Comparison of ENCODE assay signal across 14 mouse cellular contexts in genomic region chr13:54988181-54988760, GRCm38 (mm10). TPM values are rescaled to one million over a fixed set of nuclear protein-coding genes. Genes with fewer than 3 reads are reported as not detected.
DNase-seq lines count a peak whose midpoint lies in the region; ATAC-seq and TF ChIP-seq lines count a peak whose summit lies in the region.
"Had no signal": no experiment of that assay in that cellular context is flagged by ENCODE, and none has a peak within 500 bp of the region (broad histone marks: within the 10 kb centered on the region; RNA-seq: fewer than 3 reads in every experiment).

No protein-coding gene starts in this region.

- no peaks in the 10 kb centered on the region for H3K9me3 ChIP-seq in heart, embryonic 16.5 days (replicated peaks; ENCODE audit: control insufficient read depth, low read length)
- H3K9me3 ChIP-seq: midbrain, embryonic 15.5 days had no signal

- H3K9ac ChIP-seq in heart, embryonic 16.5 days (ENCODE audit: low read length) = no peak overlapping the region
- H3K9ac ChIP-seq: midbrain, embryonic 15.5 days had no signal

- no peaks in the 10 kb centered on the region for H3K27me3 ChIP-seq in heart, embryonic 16.5 days (ENCODE audit: control insufficient read depth, insufficient read depth, low read length)

- 29% methylated on average over 7 of the region's 7 CpGs for WGBS in heart, embryonic 16.5 days

- DNase-seq in heart, postnatal 4 days = no peak
- DNase-seq in layer of hippocampus, adult 2 months (ENCODE audit: low spot score in 2 of 2) = no peak
- DNase-seq in layer of hippocampus, postnatal 36 days = no peak
- peak; percentile 13 for DNase-seq in CD4-positive helper T cell, adult 2 months (ENCODE audit: low read depth, low spot score)
- DNase-seq in lung, postnatal 10 days = no peak
- DNase-seq: cerebellum, adult 9-11 months; heart, adult 18-20 months; lung, adult 2 months had no signal

- peak; percentile 21; the same call in 1 of the 2 replicates for ATAC-seq in heart, embryonic 16.5 days (replicated peaks; ENCODE audit: extremely low read depth, insufficient read depth, low FRiP score)
- peak; percentile 17; the same call in 1 of the 2 replicates for ATAC-seq in granulocyte monocyte progenitor cell, adult 5-6 weeks (replicated peaks; ENCODE audit: poor library complexity, severe bottlenecking)

- no peak overlapping the region for H3K4me3 ChIP-seq in heart, embryonic 16.5 days (ENCODE audit: low read length)
- no peak overlapping the region for H3K4me3 ChIP-seq in layer of hippocampus, adult 2 months
- H3K4me3 ChIP-seq: midbrain, embryonic 15.5 days had no signal

- H3K4me1 ChIP-seq in heart, embryonic 16.5 days (ENCODE audit: control insufficient read depth, insufficient read depth, low read length) = peaks cover 3% of the 10 kb centered on the region; the same call in 1 of the 2 replicates

- no peaks in the 10 kb centered on the region for H3K36me3 ChIP-seq in heart, embryonic 16.5 days (ENCODE audit: control insufficient read depth, insufficient read depth)
- H3K36me3 ChIP-seq: midbrain, embryonic 15.5 days had no signal

- no peak overlapping the region for H3K4me2 ChIP-seq in heart, embryonic 16.5 days (ENCODE audit: low read depth, low read length)
- H3K4me2 ChIP-seq: midbrain, embryonic 15.5 days had no signal

- no peak for TF ChIP-seq CTCF in layer of hippocampus, adult 2 months (conservative IDR thresholded peaks at IDR 0.05)

- H3K27ac ChIP-seq in heart, embryonic 16.5 days (ENCODE audit: low read length) = no peak overlapping the region; the same call in 1 of the 2 replicates
- peak overlapping the region; percentile 32; the same call in 1 of the 2 replicates for H3K27ac ChIP-seq in layer of hippocampus, adult 2 months
- H3K27ac ChIP-seq: kidney, postnatal 0 days; macrophage; midbrain, embryonic 15.5 days had no signal

RNA-seq across cellular contexts. Expression of gene Hk3, which starts 32.9 kb away (rescaled TPM):
- polyA plus RNA-seq in heart, embryonic 16.5 days (2015; fragmentation: Nextera tagmentation; extraction: Ambion mirVana) = 0.59 and 0.72 TPM in 2 replicates
- total RNA-seq in heart, postnatal 4 days (2021) = under 1 TPM; 0.74 to 0.98 TPM
- 1 to 10 TPM; 1.1 to 1.3 TPM for total RNA-seq in layer of hippocampus, adult 2 months (2021)
- 1 to 10 TPM; 1.3 to 2.1 TPM for total RNA-seq in layer of hippocampus, postnatal 36 days (2021)
- 190 and 234 TPM in 2 replicates for total RNA-seq in granulocyte monocyte progenitor cell, adult 5-6 weeks (2014; fragmentation: Nextera tagmentation)
- total RNA-seq in granulocyte monocyte progenitor cell, adult 5-6 weeks (2017) = 194 and 218 TPM in 2 replicates
- total RNA-seq: MEL had no signal

RNA-seq across cellular contexts. Expression of gene Unc5a, which starts 39.1 kb away (rescaled TPM):
- polyA plus RNA-seq in heart, embryonic 16.5 days (2015; fragmentation: Nextera tagmentation; extraction: Ambion mirVana) = 1.5 and 1.7 TPM in 2 replicates
- total RNA-seq in heart, postnatal 4 days (2021) = 1 to 10 TPM; 1.3 to 1.4 TPM
- total RNA-seq in layer of hippocampus, adult 2 months (2021) = 100 to 1,000 TPM; 146 to 148 TPM
- total RNA-seq in layer of hippocampus, postnatal 36 days (2021) = 100 to 1,000 TPM; 136 to 142 TPM
- not detected in 2 replicates for total RNA-seq in granulocyte monocyte progenitor cell, adult 5-6 weeks (2014; fragmentation: Nextera tagmentation)
- 0.30 TPM in 1 of 2 replicates, not detected in the other for total RNA-seq in granulocyte monocyte progenitor cell, adult 5-6 weeks (2017)
- total RNA-seq: MEL had no signal

Comparison
In these comparisons a context has a peak if more than half of its experiments do, and no peak if none do; other contexts are left out.
1. RNA of gene Hk3, which starts 32.9 kb away (total RNA-seq): 190 to 234 TPM in granulocyte monocyte progenitor cell, adult 5-6 weeks; 1.3 to 2.1 TPM in layer of hippocampus, postnatal 36 days, 1.1 to 1.3 TPM in layer of hippocampus, adult 2 months and 0.74 to 0.98 TPM in heart, postnatal 4 days; every median in the first group is over 10 times any median in the second.
2. RNA of gene Unc5a, which starts 39.1 kb away (total RNA-seq): 146 to 148 TPM in layer of hippocampus, adult 2 months and 136 to 142 TPM in layer of hippocampus, postnatal 36 days; 1.3 to 1.4 TPM in heart, postnatal 4 days and 0.30 TPM in granulocyte monocyte progenitor cell, adult 5-6 weeks; every median in the first group is over 10 times any median in the second.